Mouse (Mus musculus): ENCODE results near the gene Klk1b4. TPM values are rescaled to one million over a fixed set of nuclear protein-coding genes. Genes with fewer than 3 reads are reported as not detected.
"Not testable (repeated sequence)": the region's sequence is repeated elsewhere in the genome, so short reads cannot be mapped to it uniquely, and the experiment has no call there.

Gene Klk1b4
- total RNA-seq, 2 experiments from 2014 or later = not detected

DNA sequence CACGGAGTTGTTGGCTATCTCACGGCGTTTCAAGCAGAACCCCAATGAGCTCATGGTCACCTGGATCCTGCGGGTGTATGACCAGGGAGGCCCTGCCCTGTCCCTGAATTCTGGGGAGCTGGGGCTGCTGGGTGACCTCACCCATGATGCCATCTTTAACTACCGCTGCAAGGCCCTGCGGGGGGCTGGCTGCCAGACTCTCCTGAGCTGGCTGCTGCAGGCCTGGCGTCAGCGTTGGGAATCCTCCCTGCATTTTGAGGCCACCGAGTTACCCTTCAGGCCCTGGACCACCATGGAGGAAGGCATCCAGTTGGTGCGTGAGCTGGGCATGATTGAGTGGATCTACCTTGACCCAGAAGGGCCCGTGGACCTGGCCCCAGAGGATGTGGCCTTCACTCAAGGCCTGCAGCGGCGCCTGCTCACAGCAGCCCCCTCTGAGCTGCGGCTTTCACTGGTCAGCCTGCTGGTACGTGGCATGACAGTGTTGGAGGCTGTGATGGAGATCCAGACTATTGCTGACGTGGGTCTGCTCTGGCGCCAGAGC is 43.6 kb downstream of the Klk1b4 start:
- ATAC-seq (replicated peaks; ENCODE audit: low FRiP score, poor library complexity, severe bottlenecking) = not testable (repeated sequence)

DNA sequence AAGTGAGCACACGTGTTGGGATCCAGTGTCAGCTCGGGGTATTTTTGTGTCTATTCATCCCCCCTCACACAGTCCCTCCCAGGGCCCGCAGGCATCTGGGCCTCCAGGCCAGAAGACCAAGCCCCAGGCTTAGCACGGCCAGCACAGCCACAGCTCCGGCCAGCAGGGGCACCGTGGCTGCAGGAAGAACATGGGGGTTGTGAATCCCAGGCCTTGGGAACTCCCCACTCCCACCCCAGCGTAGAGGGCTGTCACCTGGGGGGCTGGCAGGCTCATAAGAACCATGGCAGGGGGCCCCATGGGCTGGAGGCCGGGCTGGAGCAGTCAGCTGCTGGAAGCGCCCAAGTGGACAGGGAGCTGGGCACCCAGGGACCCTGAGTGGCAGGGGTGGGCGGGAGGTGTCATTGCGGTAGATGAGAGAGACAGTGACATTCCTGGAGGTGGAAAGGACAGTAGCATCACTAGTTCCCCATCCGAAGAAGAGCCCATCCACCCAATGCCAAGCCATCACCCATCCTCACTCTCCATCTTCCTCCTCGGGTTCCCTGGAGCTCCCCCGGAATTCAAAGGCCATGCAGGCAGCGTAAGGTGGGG is 45.9 kb downstream of the Klk1b4 start:
- ATAC-seq (replicated peaks; ENCODE audit: low FRiP score, poor library complexity, severe bottlenecking) = no peak

DNA sequence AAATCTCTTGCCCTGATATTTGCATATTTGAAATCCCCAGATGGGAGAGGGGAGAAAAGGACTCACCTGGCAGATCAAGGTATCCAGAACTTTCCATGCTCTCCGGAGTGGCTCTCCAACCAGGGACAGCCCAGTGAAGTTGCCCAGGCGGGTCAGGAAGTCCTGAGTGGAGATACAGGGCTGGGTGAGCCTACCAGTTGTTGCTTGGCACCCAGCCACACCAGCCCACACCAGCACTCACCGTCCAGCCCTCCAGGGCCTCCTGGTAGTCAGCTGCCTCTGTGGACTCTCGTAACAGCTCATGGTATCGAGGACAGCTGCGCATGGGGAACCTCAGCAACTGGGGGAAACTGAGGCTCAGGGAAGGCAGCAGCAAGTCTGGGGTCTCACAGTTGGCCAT is 47.7 kb downstream of the Klk1b4 start:
- ATAC-seq (replicated peaks; ENCODE audit: low FRiP score, poor library complexity, severe bottlenecking) = no peak

DNA sequence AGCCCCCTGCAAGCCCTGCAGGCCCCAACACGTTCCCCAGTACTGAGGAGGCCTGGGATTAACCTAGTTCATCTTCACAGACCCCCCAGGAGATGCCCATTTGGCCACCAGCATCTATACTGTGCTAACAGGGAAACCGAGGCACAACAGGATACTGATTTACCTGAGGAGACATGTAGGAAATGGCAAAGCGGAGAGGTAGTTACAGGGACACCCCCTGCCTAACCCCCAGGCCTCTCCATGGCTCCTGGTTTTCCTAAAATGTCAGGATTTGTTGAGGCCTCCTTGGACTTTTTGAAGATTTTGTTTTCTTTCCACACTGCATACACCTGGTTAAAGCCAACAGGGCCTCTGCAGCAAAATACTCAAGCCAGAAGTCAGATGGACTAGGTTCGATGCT is 50.0 kb downstream of the Klk1b4 start, which contains the start of gene Acp4:
Gene Acp4 (minus strand): TSS at position 101 of the 400 bp plus-strand sequence.
- no peak for ATAC-seq (replicated peaks; ENCODE audit: low FRiP score, poor library complexity, severe bottlenecking)

DNA sequence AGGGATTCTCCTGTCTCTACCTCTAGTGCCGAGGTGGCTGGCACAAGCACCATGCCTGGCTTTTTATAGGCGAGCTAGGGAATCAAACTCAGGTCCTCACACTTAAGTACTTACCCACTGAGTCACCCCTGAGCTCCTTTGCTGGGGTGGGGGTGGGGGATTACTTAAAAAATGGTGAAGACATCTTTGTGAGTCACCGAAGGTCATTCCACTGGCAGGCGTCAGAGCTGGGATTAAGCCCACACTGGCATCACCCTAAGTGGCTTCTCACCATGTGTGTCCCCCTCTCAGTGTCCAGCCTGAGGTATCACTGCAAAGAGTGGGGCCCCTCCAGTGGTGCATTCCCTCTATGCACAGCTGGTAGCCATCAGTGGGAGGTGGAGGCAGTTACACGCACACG is 53.2 kb downstream of the Klk1b4 start:
- no peak for ATAC-seq (replicated peaks; ENCODE audit: low FRiP score, poor library complexity, severe bottlenecking)

DNA sequence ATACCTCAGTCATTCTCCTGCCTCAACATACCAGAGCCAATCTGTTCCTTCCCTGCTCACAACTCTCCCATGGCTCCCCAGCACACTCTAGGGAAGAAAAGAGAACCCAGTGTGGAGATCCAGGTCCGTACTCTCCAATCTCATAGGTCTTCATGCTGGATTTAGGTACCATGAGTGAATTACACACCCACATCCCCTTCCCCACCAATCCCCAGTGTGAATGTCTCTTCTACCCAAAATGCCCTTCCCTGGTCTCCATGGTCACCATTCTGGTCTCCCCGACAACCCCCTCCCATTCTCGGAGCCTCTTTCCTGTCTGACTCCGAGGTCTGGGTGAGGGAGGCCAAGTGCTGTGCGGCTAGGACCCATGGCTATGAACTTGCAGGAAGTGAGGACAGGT is 53.9 kb downstream of the Klk1b4 start, which contains the start of gene Gm15517:
Gene Gm15517 (plus strand): TSS at position 301 of the 400 bp plus-strand sequence.
- ATAC-seq (replicated peaks; ENCODE audit: low FRiP score, poor library complexity, severe bottlenecking) = no peak

Other genes with a start within 250 kb of the Klk1b4 start
- gene Klk1b1, start 240.7 kb upstream of the Klk1b4 start, total RNA-seq (2015; ENCODE audit: low replicate concordance) = not detected in 2 replicates
- gene Klk1b1, start 240.7 kb upstream of the Klk1b4 start, total RNA-seq (2017; ENCODE audit: low replicate concordance) = not detected in 2 replicates
- gene Klk1b9, start 231.4 kb upstream of the Klk1b4 start, total RNA-seq (2015; ENCODE audit: low replicate concordance) = not detected in 2 replicates
- not detected in 2 replicates for gene Klk1b9, start 231.4 kb upstream of the Klk1b4 start, total RNA-seq (2017; ENCODE audit: low replicate concordance)
- not detected in 2 replicates for gene Klk1b11, start 211.6 kb upstream of the Klk1b4 start, total RNA-seq (2015; ENCODE audit: low replicate concordance)
- gene Klk1b11, start 211.6 kb upstream of the Klk1b4 start, total RNA-seq (2017; ENCODE audit: low replicate concordance) = not detected in 2 replicates
- not detected in 2 replicates for gene Klk1b26, start 195.3 kb upstream of the Klk1b4 start, total RNA-seq (2015; ENCODE audit: low replicate concordance)
- gene Klk1b26, start 195.3 kb upstream of the Klk1b4 start, total RNA-seq (2017; ENCODE audit: low replicate concordance) = not detected in 2 replicates
- not detected in 2 replicates for gene Klk1b27, start 155.1 kb upstream of the Klk1b4 start, total RNA-seq (2015; ENCODE audit: low replicate concordance)
- not detected in 2 replicates for gene Klk1b27, start 155.1 kb upstream of the Klk1b4 start, total RNA-seq (2017; ENCODE audit: low replicate concordance)
- gene Klk1b21, start 105.1 kb upstream of the Klk1b4 start, total RNA-seq (2015; ENCODE audit: low replicate concordance) = not detected in 2 replicates
- gene Klk1b21, start 105.1 kb upstream of the Klk1b4 start, total RNA-seq (2017; ENCODE audit: low replicate concordance) = not detected in 2 replicates
- not detected in 2 replicates for gene Klk1b22, start 94.8 kb upstream of the Klk1b4 start, total RNA-seq (2015; ENCODE audit: low replicate concordance)
- not detected in 2 replicates for gene Klk1b22, start 94.8 kb upstream of the Klk1b4 start, total RNA-seq (2017; ENCODE audit: low replicate concordance)
- gene Klk1b16, start 70.7 kb upstream of the Klk1b4 start, total RNA-seq (2015; ENCODE audit: low replicate concordance) = not detected in 2 replicates
- gene Klk1b16, start 70.7 kb upstream of the Klk1b4 start, total RNA-seq (2017; ENCODE audit: low replicate concordance) = not detected in 2 replicates
- not detected in 2 replicates for gene Klk1b24, start 19.2 kb upstream of the Klk1b4 start, total RNA-seq (2015; ENCODE audit: low replicate concordance)
- not detected in 2 replicates for gene Klk1b24, start 19.2 kb upstream of the Klk1b4 start, total RNA-seq (2017; ENCODE audit: low replicate concordance)
- gene Klk1b3, start 9.2 kb upstream of the Klk1b4 start, total RNA-seq (2015; ENCODE audit: low replicate concordance) = not detected in 2 replicates
- not detected in 2 replicates for gene Klk1b3, start 9.2 kb upstream of the Klk1b4 start, total RNA-seq (2017; ENCODE audit: low replicate concordance)
- gene Klk1b5, start 8.5 kb downstream of the Klk1b4 start, total RNA-seq (2015; ENCODE audit: low replicate concordance) = not detected in 2 replicates
- not detected in 2 replicates for gene Klk1b5, start 8.5 kb downstream of the Klk1b4 start, total RNA-seq (2017; ENCODE audit: low replicate concordance)
- gene Klk1, start 17.9 kb downstream of the Klk1b4 start, total RNA-seq (2015; ENCODE audit: low replicate concordance) = not detected in 2 replicates
- gene Klk1, start 17.9 kb downstream of the Klk1b4 start, total RNA-seq (2017; ENCODE audit: low replicate concordance) = not detected in 2 replicates
- not detected in 2 replicates for gene Gm36864, start 28.7 kb downstream of the Klk1b4 start, total RNA-seq (2015; ENCODE audit: low replicate concordance)
- gene Gm36864, start 28.7 kb downstream of the Klk1b4 start, total RNA-seq (2017; ENCODE audit: low replicate concordance) = not detected in 2 replicates
- not detected in 2 replicates for gene 1700028J19Rik, start 39.3 kb downstream of the Klk1b4 start, total RNA-seq (2015; ENCODE audit: low replicate concordance)
- 0.70 TPM in 1 of 2 replicates, not detected in the other for gene 1700028J19Rik, start 39.3 kb downstream of the Klk1b4 start, total RNA-seq (2017; ENCODE audit: low replicate concordance)
- 8.2 and 9.8 TPM in 2 replicates for gene 2410002F23Rik, start 39.3 kb downstream of the Klk1b4 start, total RNA-seq (2015; ENCODE audit: low replicate concordance)
- 5.6 and 7.8 TPM in 2 replicates for gene 2410002F23Rik, start 39.3 kb downstream of the Klk1b4 start, total RNA-seq (2017; ENCODE audit: low replicate concordance)
- gene Acp4, start 49.9 kb downstream of the Klk1b4 start, total RNA-seq (2015; ENCODE audit: low replicate concordance) = not detected in 2 replicates
- gene Acp4, start 49.9 kb downstream of the Klk1b4 start, total RNA-seq (2017; ENCODE audit: low replicate concordance) = not detected in 2 replicates
- gene Gm15517, start 54.0 kb downstream of the Klk1b4 start, total RNA-seq (2015; ENCODE audit: low replicate concordance) = not detected in 2 replicates
- gene Gm15517, start 54.0 kb downstream of the Klk1b4 start, total RNA-seq (2017; ENCODE audit: low replicate concordance) = not detected in 2 replicates
- gene Clec11a, start 99.5 kb downstream of the Klk1b4 start, total RNA-seq (2015; ENCODE audit: low replicate concordance) = 0.19 and 0.63 TPM in 2 replicates
- 0.28 and 1.0 TPM in 2 replicates for gene Clec11a, start 99.5 kb downstream of the Klk1b4 start, total RNA-seq (2017; ENCODE audit: low replicate concordance)
- gene Shank1, start 102.8 kb downstream of the Klk1b4 start, total RNA-seq (2015; ENCODE audit: low replicate concordance) = not detected in 2 replicates
- gene Shank1, start 102.8 kb downstream of the Klk1b4 start, total RNA-seq (2017; ENCODE audit: low replicate concordance) = not detected in 2 replicates
- not detected in 2 replicates for gene Syt3, start 176.7 kb downstream of the Klk1b4 start, total RNA-seq (2015; ENCODE audit: low replicate concordance)
- gene Syt3, start 176.7 kb downstream of the Klk1b4 start, total RNA-seq (2017; ENCODE audit: low replicate concordance) = not detected in 2 replicates
- gene 1700008O03Rik, start 178.4 kb downstream of the Klk1b4 start, total RNA-seq (2015; ENCODE audit: low replicate concordance) = not detected in 2 replicates
- gene 1700008O03Rik, start 178.4 kb downstream of the Klk1b4 start, total RNA-seq (2017; ENCODE audit: low replicate concordance) = not detected in 2 replicates
- gene Lrrc4b, start 221.6 kb downstream of the Klk1b4 start, total RNA-seq (2015; ENCODE audit: low replicate concordance) = not detected in 2 replicates
- not detected in 2 replicates for gene Lrrc4b, start 221.6 kb downstream of the Klk1b4 start, total RNA-seq (2017; ENCODE audit: low replicate concordance)